Mouse (Mus musculus) ES-Bruce4 (cell line): Measurements from ENCODE around the gene Doc2b. TPM values are rescaled to one million over a fixed set of nuclear protein-coding genes. Genes with fewer than 3 reads are reported as not detected.

Source experiments
- H3K27ac ChIP-seq: 2 replicates; pipeline ENCODE4 v1.5.1; 2012; ENCODE audit warnings: low read length, inconsistent platforms; ENCODE audit not compliant: insufficient read depth
- H3K27me3 ChIP-seq: 2 replicates; pipeline ENCODE4 v1.6.1; 2012; ENCODE audit warnings: mild to moderate bottlenecking, low read length, inconsistent platforms; ENCODE audit not compliant: control insufficient read depth, poor library complexity, insufficient read depth, severe bottlenecking
- H3K36me3 ChIP-seq: 2 replicates; pipeline ENCODE4 v1.6.1; 2012; ENCODE audit warnings: inconsistent platforms, mild to moderate bottlenecking, low read length, moderate library complexity; ENCODE audit not compliant: control insufficient read depth, poor library complexity, insufficient read depth, severe bottlenecking
- H3K4me1 ChIP-seq: one replicate; pipeline ENCODE4 v1.8.1; 2011; ENCODE audit warnings: low read length; ENCODE audit not compliant: control insufficient read depth, insufficient read depth
- H3K4me3 ChIP-seq: 2 replicates; pipeline ENCODE4 v1.5.1; 2011; ENCODE audit warnings: low read depth, mild to moderate bottlenecking, low read length
- H3K9ac ChIP-seq: 2 replicates; pipeline ENCODE4 v1.6.1; 2012; ENCODE audit warnings: low read depth, mild to moderate bottlenecking, inconsistent platforms; ENCODE audit not compliant: poor library complexity, severe bottlenecking
- H3K9me3 ChIP-seq: replicated peaks from 2 replicates; pipeline ENCODE4 v1.6.1; 2012; ENCODE audit warnings: mild to moderate bottlenecking, low read length, inconsistent platforms; ENCODE audit not compliant: control insufficient read depth, poor library complexity, insufficient read depth, severe bottlenecking
- CTCF ChIP-seq: IDR thresholded peaks from one replicate; pipeline ENCODE4 v1.8.1; 2011; ENCODE audit warnings: low read depth, low read length
- EP300 ChIP-seq: IDR thresholded peaks from 2 replicates; pipeline ENCODE4 v1.6.1; 2011; ENCODE audit warnings: low read depth, low read length; ENCODE audit not compliant: insufficient read depth
- POLR2A ChIP-seq: IDR thresholded peaks from one replicate; pipeline ENCODE4 v1.8.1; 2011; ENCODE audit warnings: low read length; ENCODE audit not compliant: insufficient read depth
- polyA plus RNA-seq: library from polyadenylated mRNA; stranded (reverse); fragments of >200 nt; gene quantifications from 2 replicates; pipeline ENCODE4 v1.2.4, GENCODE M21; 2011; ENCODE audit warnings: low read depth; ENCODE audit not compliant: missing spikeins, insufficient read depth, insufficient read length

The Doc2b gene
- polyA plus RNA-seq = 0.15 and 0.22 TPM in 2 replicates

- H3K9ac ChIP-seq = peak within 1 kb of the TSS; percentile 71
- TF ChIP-seq POLR2A = no peak
- no peak for TF ChIP-seq CTCF
- no peak for TF ChIP-seq EP300
- peaks cover 23% of the 10 kb centered on the region for H3K27me3 ChIP-seq
- no peaks in the 10 kb centered on the region for H3K36me3 ChIP-seq
- H3K9me3 ChIP-seq = no peaks in the 10 kb centered on the region
- no peaks in the 10 kb centered on the region for H3K4me1 ChIP-seq
- H3K4me3 ChIP-seq = peak within 1 kb of the TSS; percentile 75
- no peak within 1 kb of the TSS for H3K27ac ChIP-seq
Observed at GRCm38 (mm10) chr11:75796029-75796445, at the start of gene Doc2b. Gene Doc2b, minus strand, starts transcription at chr11:75796049.

GRCm38 (mm10) chr11:75842904-75843619 lies 47.2 kb upstream of the Doc2b start:
- Histone ChIP-seq H3K36me3 (no peaks in the 10 kb centered on the region), H3K9ac (no peak overlapping the region), H3K27me3 (no peaks in the 10 kb centered on the region), H3K27ac (no peak overlapping the region), H3K4me1 (peaks cover 5% of the 10 kb centered on the region), H3K4me3 (no peak overlapping the region), H3K9me3 (no peaks in the 10 kb centered on the region)
- TF ChIP-seq POLR2A (no peak), EP300 (no peak), CTCF (no peak)

GRCm38 (mm10) chr11:75841503-75841902 lies 45.7 kb upstream of the Doc2b start:
- Histone ChIP-seq H3K27me3 (no peaks in the 10 kb centered on the region), H3K4me1 (peaks cover 6% of the 10 kb centered on the region), H3K9ac (no peak overlapping the region), H3K36me3 (no peaks in the 10 kb centered on the region), H3K4me3 (no peak overlapping the region), H3K27ac (no peak overlapping the region), H3K9me3 (no peaks in the 10 kb centered on the region)
- TF ChIP-seq CTCF = no peak
- no peak for TF ChIP-seq POLR2A
- TF ChIP-seq EP300 = no peak

- H3K27me3 ChIP-seq = no peaks in the 10 kb centered on the region
- H3K9me3 ChIP-seq = no peaks in the 10 kb centered on the region
- peaks cover 9% of the 10 kb centered on the region for H3K4me1 ChIP-seq
- no peaks in the 10 kb centered on the region for H3K36me3 ChIP-seq
- no peak overlapping the region for H3K4me3 ChIP-seq
- H3K9ac ChIP-seq = no peak overlapping the region
- no peak overlapping the region for H3K27ac ChIP-seq
- TF ChIP-seq CTCF = no peak
- TF ChIP-seq EP300 = no peak
- no peak for TF ChIP-seq POLR2A
Observed at GRCm38 (mm10) chr11:75839536-75840430, 43.9 kb upstream of the Doc2b start.

- no peaks in the 10 kb centered on the region for H3K27me3 ChIP-seq
- H3K4me1 ChIP-seq = peaks cover 9% of the 10 kb centered on the region
- TF ChIP-seq CTCF = no peak
- no peak for TF ChIP-seq EP300
- TF ChIP-seq POLR2A = no peak
- H3K27ac ChIP-seq = no peak overlapping the region
- H3K9ac ChIP-seq = no peak overlapping the region
- no peaks in the 10 kb centered on the region for H3K9me3 ChIP-seq
- no peak overlapping the region for H3K4me3 ChIP-seq
- no peaks in the 10 kb centered on the region for H3K36me3 ChIP-seq
Observed at GRCm38 (mm10) chr11:75838861-75839426, 43.1 kb upstream of the Doc2b start.

GRCm38 (mm10) chr11:75836240-75836610 lies 40.4 kb upstream of the Doc2b start:
- H3K9ac ChIP-seq = no peak overlapping the region
- no peaks in the 10 kb centered on the region for H3K36me3 ChIP-seq
- H3K27ac ChIP-seq = no peak overlapping the region
- no peaks in the 10 kb centered on the region for H3K27me3 ChIP-seq
- peaks cover 5% of the 10 kb centered on the region for H3K4me1 ChIP-seq
- H3K9me3 ChIP-seq = no peaks in the 10 kb centered on the region
- no peak for TF ChIP-seq POLR2A
- TF ChIP-seq CTCF = no peak
- no peak for TF ChIP-seq EP300
- no peak overlapping the region for H3K4me3 ChIP-seq
